ENCODE assay signal across 23 mouse cellular contexts in genomic region chr3:149223776-149224175, GRCm38 (mm10).
"Had no signal": no experiment of that assay in that cellular context is flagged by ENCODE, and none has a peak within 500 bp of the region (broad histone marks: within the 10 kb centered on the region; RNA-seq: fewer than 3 reads in every experiment).

No protein-coding gene starts in this region.

- H3K27ac ChIP-seq: embryonic facial prominence, embryonic 10.5 days; embryonic facial prominence, embryonic 12.5 days; embryonic facial prominence, embryonic 13.5 days; embryonic facial prominence, embryonic 15.5 days; forebrain, embryonic 10.5 days; forebrain, embryonic 12.5 days; forebrain, embryonic 13.5 days; forebrain, embryonic 15.5 days; gastrocnemius, adult 2 months; heart, adult 2 months had no signal

- ATAC-seq: forebrain, embryonic 13.5 days; forebrain, embryonic 14.5 days; forebrain, embryonic 15.5 days; forebrain, postnatal 0 days had no signal

- H3K27me3 ChIP-seq: embryonic facial prominence, embryonic 12.5 days; embryonic facial prominence, embryonic 13.5 days; embryonic facial prominence, embryonic 15.5 days; forebrain, embryonic 15.5 days had no signal

- H3K9ac ChIP-seq: embryonic facial prominence, embryonic 12.5 days; embryonic facial prominence, embryonic 13.5 days; embryonic facial prominence, embryonic 15.5 days; forebrain, embryonic 12.5 days; forebrain, embryonic 13.5 days; forebrain, embryonic 15.5 days; forebrain, postnatal 0 days had no signal

- H3K9me3 ChIP-seq: embryonic facial prominence, embryonic 10.5 days; embryonic facial prominence, embryonic 12.5 days; embryonic facial prominence, embryonic 13.5 days; embryonic facial prominence, embryonic 15.5 days; forebrain, embryonic 10.5 days; forebrain, embryonic 12.5 days; forebrain, embryonic 13.5 days; forebrain, embryonic 15.5 days had no signal

- H3K4me2 ChIP-seq: embryonic facial prominence, embryonic 12.5 days; embryonic facial prominence, embryonic 13.5 days; embryonic facial prominence, embryonic 15.5 days; forebrain, embryonic 12.5 days; forebrain, embryonic 13.5 days; forebrain, embryonic 15.5 days had no signal

- DNase-seq: cerebellum, adult 8-10 months; cerebellum, adult 9-10 months; cerebellum, adult 9-11 months; cerebellum, postnatal 36 days; embryo, embryonic 11 days; gastrocnemius, adult 2 months; gastrocnemius, postnatal 10 days; gastrocnemius, postnatal 14 days; gastrocnemius, postnatal 25 days; gastrocnemius, postnatal 36 days; heart, adult 18-20 months; heart, adult 2 months had no signal

- H3K4me3 ChIP-seq: embryonic facial prominence, embryonic 10.5 days; embryonic facial prominence, embryonic 12.5 days; embryonic facial prominence, embryonic 13.5 days; embryonic facial prominence, embryonic 15.5 days; erythroblast, embryonic 14.5 days; forebrain, embryonic 10.5 days; forebrain, embryonic 12.5 days; forebrain, embryonic 13.5 days; forebrain, embryonic 15.5 days; gastrocnemius, adult 2 months; heart, adult 2 months had no signal

- H3K36me3 ChIP-seq: embryonic facial prominence, embryonic 10.5 days; embryonic facial prominence, embryonic 12.5 days; embryonic facial prominence, embryonic 13.5 days; embryonic facial prominence, embryonic 15.5 days; forebrain, embryonic 10.5 days; forebrain, embryonic 12.5 days; forebrain, embryonic 15.5 days had no signal
